Mouse (Mus musculus): ENCODE measurements at regions not wholly inside any gene's neighbourhood (a gene's known extent, or its start where the extent isn't known, plus 50 kb on each side); places are given as distances from the start of the nearest gene placed in this dataset.
"Not testable (repeated sequence)": the region's sequence is repeated elsewhere in the genome, so short reads cannot be mapped to it uniquely, and the experiment has no call there.

- H3K27ac ChIP-seq (ENCODE audit: insufficient read depth, low read depth, low read length): no peak overlapping the region
- TF ChIP-seq POLR2A (IDR thresholded peaks at IDR 0.05; ENCODE audit: low read depth, low read length) (no peak), CTCF (IDR thresholded peaks at IDR 0.05; ENCODE audit: extremely low read depth, insufficient read length, insufficient replicate concordance, low read depth, low read length) (no peak)
- no peaks in the 10 kb centered on the region for H3K36me3 ChIP-seq (ENCODE audit: control insufficient read depth, insufficient read depth, low read length)
Measured at GRCm38 (mm10) chr1:164744955-164745608, 51.4 kb upstream of the Dpt start.

GRCm38 (mm10) chr1:164744499-164744898 lies 51.9 kb upstream of the Dpt start:
- no peak overlapping the region for H3K27ac ChIP-seq (ENCODE audit: insufficient read depth, low read depth, low read length)
- H3K36me3 ChIP-seq (ENCODE audit: control insufficient read depth, insufficient read depth, low read length): no peaks in the 10 kb centered on the region
- no peaks in the 10 kb centered on the region for H3K27me3 ChIP-seq (ENCODE audit: control insufficient read depth, insufficient read depth, low read length)
- no peaks in the 10 kb centered on the region for H3K4me1 ChIP-seq (ENCODE audit: control insufficient read depth, insufficient read depth, insufficient read length, low read length)
- TF ChIP-seq POLR2A (IDR thresholded peaks at IDR 0.05; ENCODE audit: low read depth, low read length) (no peak), CTCF (IDR thresholded peaks at IDR 0.05; ENCODE audit: extremely low read depth, insufficient read length, insufficient replicate concordance, low read depth, low read length) (no peak)
- H3K4me3 ChIP-seq (ENCODE audit: low read depth, low read length): no peak overlapping the region
- WGBS: 78% methylated on average over 3 of the region's 3 CpGs

More at GRCm38 (mm10) chr1:164744955-164745608, 51.4 kb upstream of the Dpt start:
- Histone ChIP-seq H3K27me3 (ENCODE audit: control insufficient read depth, insufficient read depth, low read length) (no peaks in the 10 kb centered on the region), H3K4me1 (ENCODE audit: control insufficient read depth, insufficient read depth, insufficient read length, low read length) (no peaks in the 10 kb centered on the region), H3K4me3 (ENCODE audit: low read depth, low read length) (no peak overlapping the region)

GRCm38 (mm10) chr1:164742897-164743296 lies 53.5 kb upstream of the Dpt start:
- not testable (repeated sequence) for H3K4me1 ChIP-seq (ENCODE audit: control insufficient read depth, insufficient read depth, insufficient read length, low read length); H3K27ac ChIP-seq (ENCODE audit: insufficient read depth, low read depth, low read length); H3K27me3 ChIP-seq (ENCODE audit: control insufficient read depth, insufficient read depth, low read length); H3K4me3 ChIP-seq (ENCODE audit: low read depth, low read length); H3K36me3 ChIP-seq (ENCODE audit: control insufficient read depth, insufficient read depth, low read length)
- WGBS: 94% methylated on average over 8 of the region's 9 CpGs

DNA sequence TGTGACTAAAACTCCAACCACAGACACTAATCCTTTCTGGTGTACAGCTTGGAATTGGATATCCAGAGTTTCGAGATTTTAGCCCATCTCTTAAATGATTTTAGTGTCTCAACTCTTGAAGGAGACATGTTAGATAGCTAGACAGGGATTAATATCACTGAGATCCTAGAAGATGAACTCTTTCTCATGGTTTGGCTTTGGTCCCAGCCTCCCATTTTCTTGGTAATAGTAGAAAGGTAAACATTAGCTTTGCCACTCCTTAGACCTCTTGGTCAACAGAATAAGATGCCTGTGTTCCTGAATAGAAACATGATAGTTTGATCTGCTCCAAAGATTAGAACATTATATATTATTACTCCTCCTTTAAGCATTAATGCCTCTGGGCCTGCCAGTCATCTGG lies 60.8 kb upstream of the Dpt start:
- H3K4me3 ChIP-seq (ENCODE audit: low read depth, low read length): no peak overlapping the region
- no peak overlapping the region for H3K27ac ChIP-seq (ENCODE audit: insufficient read depth, low read depth, low read length)
- no peaks in the 10 kb centered on the region for H3K27me3 ChIP-seq (ENCODE audit: control insufficient read depth, insufficient read depth, low read length)
- no peaks in the 10 kb centered on the region for H3K4me1 ChIP-seq (ENCODE audit: control insufficient read depth, insufficient read depth, insufficient read length, low read length)
- WGBS: 52% methylated on average over 1 of the region's 1 CpGs
- no peaks in the 10 kb centered on the region for H3K36me3 ChIP-seq (ENCODE audit: control insufficient read depth, insufficient read depth, low read length)
- TF ChIP-seq POLR2A (IDR thresholded peaks at IDR 0.05; ENCODE audit: low read depth, low read length) (no peak), CTCF (IDR thresholded peaks at IDR 0.05; ENCODE audit: extremely low read depth, insufficient read length, insufficient replicate concordance, low read depth, low read length) (no peak)

DNA sequence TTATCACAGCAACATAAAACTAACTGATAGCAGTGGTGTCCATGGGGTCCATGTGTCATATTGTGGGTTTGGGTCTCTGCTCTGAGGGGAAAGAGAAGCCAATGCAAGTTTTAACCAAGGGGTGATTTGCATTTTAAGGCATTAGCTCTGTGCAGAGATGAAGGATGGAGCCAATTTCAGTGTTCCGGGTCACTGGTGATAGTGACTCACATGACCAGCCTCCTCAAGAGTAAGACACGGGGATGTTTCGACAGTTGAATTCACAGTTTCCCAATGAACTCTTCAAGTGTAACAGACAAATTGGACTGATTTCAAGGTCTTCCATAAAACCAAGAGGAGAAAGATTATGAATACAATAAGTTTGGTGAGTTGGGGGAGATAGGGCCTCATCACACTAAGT lies 62.7 kb upstream of the Dpt start:
- no peak overlapping the region for H3K27ac ChIP-seq (ENCODE audit: insufficient read depth, low read depth, low read length)
- TF ChIP-seq POLR2A (IDR thresholded peaks at IDR 0.05; ENCODE audit: low read depth, low read length) (no peak), CTCF (IDR thresholded peaks at IDR 0.05; ENCODE audit: extremely low read depth, insufficient read length, insufficient replicate concordance, low read depth, low read length) (no peak)
- H3K27me3 ChIP-seq (ENCODE audit: control insufficient read depth, insufficient read depth, low read length): no peaks in the 10 kb centered on the region
- 89% methylated on average over 3 of the region's 3 CpGs for WGBS
- H3K4me3 ChIP-seq (ENCODE audit: low read depth, low read length): no peak overlapping the region
- H3K36me3 ChIP-seq (ENCODE audit: control insufficient read depth, insufficient read depth, low read length): no peaks in the 10 kb centered on the region
- H3K4me1 ChIP-seq (ENCODE audit: control insufficient read depth, insufficient read depth, insufficient read length, low read length): no peaks in the 10 kb centered on the region

- Histone ChIP-seq H3K27ac (ENCODE audit: insufficient read depth, low read depth, low read length) (no peak overlapping the region), H3K27me3 (ENCODE audit: control insufficient read depth, insufficient read depth, low read length) (no peaks in the 10 kb centered on the region), H3K4me1 (ENCODE audit: control insufficient read depth, insufficient read depth, insufficient read length, low read length) (peaks cover 4% of the 10 kb centered on the region), H3K36me3 (ENCODE audit: control insufficient read depth, insufficient read depth, low read length) (no peaks in the 10 kb centered on the region), H3K4me3 (ENCODE audit: low read depth, low read length) (no peak overlapping the region)
- TF ChIP-seq CTCF (IDR thresholded peaks at IDR 0.05; ENCODE audit: extremely low read depth, insufficient read length, insufficient replicate concordance, low read depth, low read length) (no peak), POLR2A (IDR thresholded peaks at IDR 0.05; ENCODE audit: low read depth, low read length) (no peak)
- WGBS: 12% methylated on average over 1 of the region's 1 CpGs
Measured at GRCm38 (mm10) chr1:164722054-164722453, 74.4 kb upstream of the Dpt start.

DNA sequence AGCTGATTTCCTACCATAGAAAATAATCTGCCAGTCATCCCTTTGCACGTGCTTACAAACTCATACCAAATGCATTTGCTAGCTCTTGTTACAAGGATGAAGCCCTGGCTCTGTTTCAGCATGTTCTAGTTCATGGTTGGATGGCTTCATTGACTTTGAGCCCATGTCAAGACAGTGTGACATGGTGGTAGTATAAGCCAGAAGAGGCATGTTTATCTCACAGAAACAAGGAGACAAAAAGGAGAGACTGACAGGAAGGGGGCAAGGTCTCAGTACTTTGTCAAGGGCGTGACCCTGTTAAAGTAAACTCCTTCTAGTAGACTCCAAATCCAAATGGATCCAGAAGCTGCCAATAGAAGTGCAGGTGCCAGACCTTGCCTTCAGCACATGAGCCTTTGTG lies 81.5 kb upstream of the Dpt start:
- 26% methylated on average over 2 of the region's 2 CpGs for WGBS
- Histone ChIP-seq H3K36me3 (ENCODE audit: control insufficient read depth, insufficient read depth, low read length) (no peaks in the 10 kb centered on the region), H3K27me3 (ENCODE audit: control insufficient read depth, insufficient read depth, low read length) (no peaks in the 10 kb centered on the region), H3K4me3 (ENCODE audit: low read depth, low read length) (no peak overlapping the region), H3K4me1 (ENCODE audit: control insufficient read depth, insufficient read depth, insufficient read length, low read length) (peaks cover 26% of the 10 kb centered on the region), H3K27ac (ENCODE audit: insufficient read depth, low read depth, low read length) (peak overlapping the region; percentile 71)
- TF ChIP-seq POLR2A (IDR thresholded peaks at IDR 0.05; ENCODE audit: low read depth, low read length) (no peak), CTCF (IDR thresholded peaks at IDR 0.05; ENCODE audit: extremely low read depth, insufficient read length, insufficient replicate concordance, low read depth, low read length) (no peak)
